Mouse (Mus musculus): ENCODE data around the gene BC052040.

GRCm38 (mm10) chr2:115613830-115614520 lies 32.5 kb downstream of the BC052040 start:
- no peak for TF ChIP-seq POLR2A (IDR thresholded peaks at IDR 0.05; ENCODE audit: borderline replicate concordance, low read depth, low read length)
- TF ChIP-seq CTCF (IDR thresholded peaks at IDR 0.05; ENCODE audit: low read depth, low read length) = no peak

Measured in bone marrow macrophage, adult 2 months (primary cell).